Mouse (Mus musculus): ENCODE results near the gene Psma3. TPM values are rescaled to one million over a fixed set of nuclear protein-coding genes. Genes with fewer than 3 reads are reported as not detected.

The Psma3 gene
- total RNA-seq, 2 experiments from 2014 or later, result 337 to 352 TPM

DNA sequence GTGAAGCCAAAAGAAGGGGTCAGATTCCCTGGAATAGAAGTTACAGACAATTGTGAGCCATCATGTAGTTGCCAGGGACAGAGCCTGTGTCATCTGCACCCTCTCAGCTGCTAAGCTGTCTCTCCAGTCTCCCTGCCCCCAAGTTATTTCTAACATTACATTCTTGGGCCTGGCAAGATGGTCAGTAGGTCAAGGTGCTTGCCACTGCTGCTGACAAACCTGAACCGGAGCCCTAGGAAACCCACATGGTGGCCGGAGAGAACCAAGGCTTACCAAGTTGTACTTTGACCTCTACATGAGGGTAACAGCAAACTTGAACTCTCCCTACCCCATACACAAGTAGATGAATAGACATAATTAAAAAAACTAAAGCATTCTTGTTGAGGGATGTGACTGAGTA, 70.1 kb downstream of the Psma3 start:
- no peak for DNase-seq

Other genes starting within 250 kb of the Psma3 start
- 10 to 100 TPM; 32.0 to 38.6 TPM for gene Frmd6, start 149.1 kb upstream of the Psma3 start, total RNA-seq (2021)
- 100 to 1,000 TPM; 178 to 189 TPM for gene Actr10, start 36.8 kb upstream of the Psma3 start, total RNA-seq (2021)
- gene Arid4a, start 41.4 kb downstream of the Psma3 start, total RNA-seq (2021), result 10 to 100 TPM; 19.2 to 21.1 TPM
- 1 to 10 TPM; 2.1 to 2.6 TPM for gene Tomm20l, start 136.8 kb downstream of the Psma3 start, total RNA-seq (2021)
- 10 to 100 TPM; 68.7 to 79.0 TPM for gene Timm9, start 162.1 kb downstream of the Psma3 start, total RNA-seq (2021)
- 10 to 100 TPM in 1 of 2 experiments, 1 to 10 TPM in 1; 6.1 to 10.7 TPM for gene 2700049A03Rik, start 162.2 kb downstream of the Psma3 start, total RNA-seq (2021)